Mouse (Mus musculus) heart, embryonic 16.5 days (tissue): ENCODE results near the gene Shisa7. TPM values are rescaled to one million over a fixed set of nuclear protein-coding genes. Genes with fewer than 3 reads are reported as not detected.
"Not testable (repeated sequence)": the region's sequence is repeated elsewhere in the genome, so short reads cannot be mapped to it uniquely, and the experiment has no call there.

Experiments used
- ATAC-seq: fragments of 200-750 bp; cut with Nextera tagmentation; replicated peaks from 2 replicates; pipeline ENCODE4 v1.8.0; 2017; ENCODE audit warnings: moderate number of reproducible peaks; ENCODE audit not compliant: insufficient read depth, low FRiP score; ENCODE audit errors: extremely low read depth
- H3K27ac ChIP-seq: fragments of 300-500 bp; sonication (generic); 2 replicates; pipeline ENCODE4 v1.5.1; 2014; ENCODE audit warnings: mild to moderate bottlenecking, low read length, control low read depth, moderate library complexity
- H3K27me3 ChIP-seq: fragments of 300-500 bp; sonication (generic); 2 replicates; pipeline ENCODE4 v1.6.1; 2014; ENCODE audit warnings: low read length, mixed read lengths; ENCODE audit not compliant: control insufficient read depth, insufficient read depth
- H3K36me3 ChIP-seq: fragments of 300-500 bp; sonication (generic); 2 replicates; pipeline ENCODE4 v1.6.1; 2014; ENCODE audit not compliant: control insufficient read depth, insufficient read depth
- H3K4me1 ChIP-seq: fragments of 300-500 bp; sonication (generic); 2 replicates; pipeline ENCODE4 v1.6.1; 2014; ENCODE audit warnings: low read length, mixed read lengths; ENCODE audit not compliant: control insufficient read depth, insufficient read depth
- H3K4me2 ChIP-seq: fragments of 300-500 bp; sonication (generic); 2 replicates; pipeline ENCODE4 v1.6.1; 2014; ENCODE audit warnings: low read depth, mild to moderate bottlenecking, control low read depth, low read length
- H3K4me3 ChIP-seq: fragments of 300-500 bp; sonication (generic); 2 replicates; pipeline ENCODE4 v1.5.1; 2014; ENCODE audit warnings: mild to moderate bottlenecking, control low read depth, low read length
- H3K9ac ChIP-seq: fragments of 300-500 bp; sonication (generic); 2 replicates; pipeline ENCODE4 v1.6.1; 2014; ENCODE audit warnings: low read length, control low read depth
- H3K9me3 ChIP-seq: fragments of 300-500 bp; sonication (generic); replicated peaks from 2 replicates; pipeline ENCODE4 v1.6.1; 2016; ENCODE audit warnings: low read length; ENCODE audit not compliant: control insufficient read depth
- WGBS: fragments of 180-500 bp; shearing (Covaris S2); extraction: QIAGEN DNeasy Blood & Tissue Kit; methylation state at CpG from one replicate; pipeline ENCODE4 v1.1.7; 2014; 5-methylcytosine and 5-hydroxymethylcytosine counted together
- polyA plus RNA-seq: library from polyadenylated mRNA; unstranded; fragments of >200 nt; fragmentation: Nextera tagmentation; extraction: Ambion mirVana; gene quantifications from 2 replicates; pipeline ENCODE4 v1.2.1, GENCODE M21; 2015

The Shisa7 gene
- polyA plus RNA-seq = 0.05 and 0.07 TPM in 2 replicates

DNA sequence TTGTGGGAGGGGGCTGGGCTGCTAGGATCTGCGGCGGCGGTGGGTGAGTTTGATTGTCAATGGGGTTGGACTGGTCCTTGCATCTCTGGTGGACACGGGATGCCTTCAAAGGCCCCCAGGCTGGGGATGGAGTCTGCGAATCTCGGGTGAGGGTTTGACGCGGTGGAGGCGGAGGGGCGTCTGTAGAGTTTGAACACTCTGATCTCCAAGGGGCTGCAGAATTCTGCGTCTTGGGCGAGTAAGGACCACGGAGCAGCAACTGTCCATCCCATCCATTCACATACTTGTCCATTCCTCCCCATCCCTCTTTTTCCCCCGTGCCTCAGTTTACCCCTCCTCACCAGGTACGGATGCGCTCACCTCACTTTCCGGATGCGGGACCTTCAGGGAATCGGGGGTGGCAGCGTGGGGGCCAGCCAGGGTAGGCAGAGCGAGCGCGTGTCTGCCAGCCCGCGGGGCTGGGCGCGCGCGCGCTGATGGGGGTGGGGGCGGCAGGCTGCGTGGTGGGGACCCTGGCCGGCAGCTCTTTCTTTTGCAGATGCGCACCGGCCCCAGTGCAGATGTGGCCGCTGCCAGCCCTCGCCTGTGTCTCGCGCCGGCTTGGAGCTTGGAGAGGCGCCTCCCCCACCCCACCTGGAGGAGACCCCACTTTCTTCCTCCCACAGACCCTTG lies at the start of gene Shisa7:
Gene Shisa7, minus strand, starts transcription at position 452 of the 672 bp plus-strand sequence.
- Histone ChIP-seq H3K9ac (no peak within 1 kb of the TSS), H3K27ac (no peak within 1 kb of the TSS)
- ATAC-seq = no peak

DNA sequence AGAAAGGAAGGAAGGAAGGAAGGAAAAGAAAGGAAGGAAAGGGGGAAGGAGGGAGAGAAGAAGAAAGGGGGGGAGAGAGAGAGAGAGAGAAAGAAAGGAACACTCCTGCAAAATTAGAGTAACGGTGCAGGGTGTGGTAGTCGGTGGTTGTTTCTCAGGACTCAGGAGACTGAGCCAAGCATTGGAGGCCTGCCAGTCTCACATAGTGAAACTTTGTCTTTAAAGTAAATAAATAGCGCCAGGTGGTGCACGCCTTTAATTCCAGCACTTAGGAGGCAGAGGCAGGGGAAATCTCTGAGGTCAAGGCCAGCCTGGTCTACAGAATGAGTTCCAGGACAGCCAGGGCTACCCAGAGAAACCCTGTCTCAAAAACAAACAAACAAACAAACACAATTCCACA lies 42.2 kb upstream of the Shisa7 start:
- H3K27ac ChIP-seq = no peak overlapping the region
- 56% methylated on average over 4 of the region's 4 CpGs for WGBS
- no peak for ATAC-seq

More for the DNA sequence above, at the start of gene Shisa7:
- H3K4me3 ChIP-seq = peak within 1 kb of the TSS; percentile 36
- H3K36me3 ChIP-seq = no peaks in the 10 kb centered on the region
- H3K27me3 ChIP-seq = peaks cover 54% of the 10 kb centered on the region
- H3K9me3 ChIP-seq = peaks cover 3% of the 10 kb centered on the region; the same call in 1 of the 2 replicates
- peak within 1 kb of the TSS; percentile 58 for H3K4me2 ChIP-seq
- 2% methylated on average over 41 of the region's 41 CpGs for WGBS
- peaks cover 7% of the 10 kb centered on the region for H3K4me1 ChIP-seq

DNA sequence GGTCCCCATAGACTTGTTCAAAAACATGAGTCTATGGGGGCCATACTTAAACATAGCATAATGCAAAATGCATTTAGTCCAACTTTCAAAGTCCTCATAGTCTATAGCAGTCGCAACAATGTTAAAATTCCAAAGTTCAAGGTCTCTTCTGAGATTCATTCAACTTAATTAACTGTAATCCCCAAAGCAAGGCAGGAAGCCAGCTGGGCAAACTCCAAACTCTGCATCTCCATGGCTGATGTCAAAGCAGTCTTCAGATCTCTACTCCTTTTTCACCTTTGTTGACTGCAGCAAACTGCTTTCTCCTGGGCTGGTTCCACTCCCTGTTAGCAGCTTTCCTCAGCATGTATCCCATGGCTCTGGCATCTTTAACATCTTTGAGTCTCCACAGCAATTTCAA lies 34.5 kb upstream of the Shisa7 start:
- H3K9ac ChIP-seq, H3K27ac ChIP-seq, H3K4me2 ChIP-seq, H3K9me3 ChIP-seq, ATAC-seq, H3K36me3 ChIP-seq, H3K4me3 ChIP-seq, H3K27me3 ChIP-seq: not testable (repeated sequence)
- peaks cover 13% of the 10 kb centered on the region for H3K4me1 ChIP-seq
- WGBS = 83% methylated on average over 1 of the region's 1 CpGs

More for the DNA sequence above, 42.2 kb upstream of the Shisa7 start:
- Histone ChIP-seq H3K27me3 (no peaks in the 10 kb centered on the region), H3K4me1 (no peaks in the 10 kb centered on the region), H3K36me3 (peaks cover 3% of the 10 kb centered on the region; the same call in 1 of the 2 replicates), H3K9ac (no peak overlapping the region), H3K4me2 (no peak overlapping the region), H3K4me3 (no peak overlapping the region), H3K9me3 (0 out of 2 replicates have a peak, but pooled peaks cover 4% of the 10 kb centered on the region)

DNA sequence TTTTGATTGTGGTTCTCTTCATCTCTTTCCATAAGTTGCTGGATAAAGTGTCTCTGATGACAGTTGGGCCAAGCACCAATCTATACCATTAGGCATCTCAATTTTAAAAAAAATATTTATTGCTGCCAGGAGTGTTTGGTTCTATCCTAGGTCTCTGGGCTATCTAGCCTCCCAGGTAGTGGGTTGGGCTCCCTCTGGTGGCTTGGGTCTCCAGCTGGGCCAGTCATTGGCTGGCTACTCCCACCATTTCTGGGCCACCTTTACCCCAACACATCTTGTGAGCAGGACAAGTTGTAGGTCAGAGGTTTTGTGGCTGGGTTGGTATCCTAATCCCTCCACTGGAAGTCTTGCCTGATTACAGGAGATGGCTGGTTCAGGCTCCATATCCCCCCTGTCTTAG lies 33.7 kb upstream of the Shisa7 start:
- peaks cover 13% of the 10 kb centered on the region for H3K4me1 ChIP-seq
- H3K27me3 ChIP-seq = no peaks in the 10 kb centered on the region
- ATAC-seq = no peak
- H3K9me3 ChIP-seq = 0 out of 2 replicates have a peak, but pooled peaks cover 2% of the 10 kb centered on the region
- H3K4me2 ChIP-seq = peak overlapping the region; percentile 85
- no peak overlapping the region for H3K4me3 ChIP-seq
- H3K9ac ChIP-seq = peak overlapping the region; percentile 73; the same call in 1 of the 2 replicates
- peaks cover 3% of the 10 kb centered on the region; the same call in 1 of the 2 replicates for H3K36me3 ChIP-seq
- H3K27ac ChIP-seq = no peak overlapping the region

DNA sequence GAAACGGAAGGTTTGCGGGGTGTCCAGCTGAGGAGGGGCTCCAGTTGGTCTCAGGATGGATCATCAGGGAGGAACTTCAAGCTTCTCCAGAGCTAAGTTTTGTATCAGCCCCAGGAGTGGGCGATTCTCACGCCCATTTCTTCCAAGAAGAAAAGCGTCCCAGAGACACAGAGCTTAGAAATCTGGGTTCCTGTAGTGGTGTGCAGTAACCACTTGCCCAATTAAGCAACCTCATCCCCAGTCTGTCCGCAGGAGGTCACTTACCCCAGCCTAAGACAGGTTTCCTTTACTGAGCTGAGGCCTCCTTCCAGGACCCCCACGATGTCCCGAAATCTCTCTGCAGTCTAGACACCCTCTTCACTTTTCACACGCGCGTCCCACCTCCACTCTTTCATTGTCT lies 32.7 kb upstream of the Shisa7 start:
- Histone ChIP-seq H3K9me3 (0 out of 2 replicates have a peak, but pooled peaks cover 2% of the 10 kb centered on the region), H3K4me2 (peak overlapping the region; percentile 85), H3K27me3 (no peaks in the 10 kb centered on the region), H3K4me1 (peaks cover 13% of the 10 kb centered on the region), H3K36me3 (peaks cover 2% of the 10 kb centered on the region; the same call in 1 of the 2 replicates), H3K9ac (peak overlapping the region; percentile 73), H3K4me3 (peak overlapping the region; percentile 60), H3K27ac (peak overlapping the region; percentile 58)
- peak; percentile 20 for ATAC-seq
- WGBS = 3% methylated on average over 11 of the region's 11 CpGs

DNA sequence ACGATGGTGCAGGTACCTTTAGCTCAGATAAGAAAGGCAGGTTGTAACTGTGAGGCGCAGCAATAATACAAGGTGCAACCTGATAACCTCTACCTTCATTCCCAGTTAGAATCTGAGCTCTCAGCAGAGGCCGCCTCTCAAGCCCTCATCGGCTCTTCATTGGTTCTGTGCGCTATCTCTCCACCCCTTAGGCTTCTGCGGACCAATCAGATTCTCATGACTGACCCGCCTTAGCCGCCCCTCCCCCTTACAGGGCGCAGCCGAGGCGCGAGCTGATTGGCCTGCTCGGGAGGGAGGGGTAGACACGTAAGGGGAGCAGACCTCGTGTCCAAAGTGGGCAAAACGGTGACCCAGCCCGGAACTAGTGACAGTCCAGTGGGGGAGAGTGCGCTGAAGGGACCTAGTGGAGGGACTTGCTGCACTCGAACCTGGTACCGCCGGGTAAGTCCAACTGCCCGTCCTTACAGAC lies 32.3 kb upstream of the Shisa7 start, which contains the start of gene Isoc2a:
Gene Isoc2a, plus strand, starts transcription at position 401 of the 469 bp plus-strand sequence.
- Histone ChIP-seq H3K9me3 (no peaks in the 10 kb centered on the region), H3K27me3 (no peaks in the 10 kb centered on the region), H3K27ac (peak within 1 kb of the TSS; percentile 73), H3K4me1 (peaks cover 13% of the 10 kb centered on the region), H3K36me3 (no peaks in the 10 kb centered on the region), H3K4me3 (peak within 1 kb of the TSS; percentile 60), H3K4me2 (peak within 1 kb of the TSS; percentile 85), H3K9ac (peak within 1 kb of the TSS; percentile 73)
- peak; percentile 100 for ATAC-seq
- 1% methylated on average over 22 of the region's 22 CpGs for WGBS

DNA sequence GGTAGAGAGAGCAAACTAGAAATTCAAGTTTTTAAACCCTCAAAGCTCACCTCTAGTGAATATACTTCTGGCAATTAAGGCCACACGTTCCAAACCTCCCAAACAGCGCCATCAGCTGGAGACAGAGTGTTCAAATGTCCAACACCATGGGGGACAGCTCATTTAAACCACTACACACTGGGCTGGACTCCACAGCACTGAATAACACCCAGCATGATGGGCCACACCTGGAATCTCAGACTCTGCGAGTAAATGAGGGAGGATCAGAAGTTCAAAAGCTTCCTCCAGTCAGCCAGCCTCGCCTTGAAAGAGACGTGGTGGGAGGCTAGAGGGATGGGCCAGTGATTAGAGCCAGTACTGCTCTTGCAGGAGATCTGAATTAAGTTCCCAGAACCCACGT lies 25.6 kb upstream of the Shisa7 start, which contains the start of gene Isoc2b:
Gene Isoc2b, minus strand, starts transcription at position 126 of the 400 bp plus-strand sequence.
- H3K9ac ChIP-seq = no peak within 1 kb of the TSS
- no peak for ATAC-seq
- no peak within 1 kb of the TSS for H3K4me2 ChIP-seq
- no peak within 1 kb of the TSS for H3K27ac ChIP-seq
- no peaks in the 10 kb centered on the region for H3K9me3 ChIP-seq
- 58% methylated on average over 6 of the region's 6 CpGs for WGBS
- no peak within 1 kb of the TSS for H3K4me3 ChIP-seq
- H3K27me3 ChIP-seq = no peaks in the 10 kb centered on the region
- H3K4me1 ChIP-seq = peaks cover 11% of the 10 kb centered on the region
- no peaks in the 10 kb centered on the region for H3K36me3 ChIP-seq

DNA sequence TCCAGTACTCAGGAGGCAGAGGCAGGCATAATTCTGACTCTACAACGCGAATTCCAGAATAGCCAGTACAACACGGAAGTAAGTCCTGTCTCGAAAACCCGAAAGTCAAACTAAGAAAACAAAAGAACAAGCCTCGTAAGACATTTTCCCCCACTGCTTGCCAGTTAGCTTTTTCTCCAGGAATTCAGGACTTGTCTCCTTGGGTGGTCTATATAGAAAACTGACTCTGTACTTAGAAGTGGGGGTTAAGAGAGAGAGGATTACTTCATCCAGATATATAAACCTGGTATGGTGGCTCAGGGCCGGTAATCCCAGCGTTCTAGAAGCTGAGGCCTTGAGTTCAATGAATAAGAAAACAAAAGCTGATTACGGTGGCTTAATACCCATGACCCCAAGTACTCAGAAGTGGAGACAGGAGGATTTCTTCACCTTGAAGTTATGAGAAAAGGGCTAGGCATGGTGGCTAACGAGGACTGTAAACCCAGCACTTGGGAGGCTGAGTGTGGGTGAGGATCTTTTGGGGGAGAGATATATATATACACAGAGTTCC lies 22.2 kb upstream of the Shisa7 start:
- Histone ChIP-seq H3K9ac (peak overlapping the region; percentile 78), H3K4me3 (peak overlapping the region; percentile 63), H3K9me3 (no peaks in the 10 kb centered on the region), H3K27me3 (no peaks in the 10 kb centered on the region), H3K4me2 (peak overlapping the region; percentile 69), H3K4me1 (peaks cover 19% of the 10 kb centered on the region), H3K27ac (peak overlapping the region; percentile 61), H3K36me3 (no peaks in the 10 kb centered on the region)
- 43% methylated on average over 10 of the region's 10 CpGs for WGBS
- no peak for ATAC-seq
